Mouse (Mus musculus): ENCODE data around the gene Clic4. TPM values are rescaled to one million over a fixed set of nuclear protein-coding genes. Genes with fewer than 3 reads are reported as not detected.
"Not testable (repeated sequence)": the region's sequence is repeated elsewhere in the genome, so short reads cannot be mapped to it uniquely, and the experiment has no call there.

The Clic4 gene
- polyA plus RNA-seq, 1 experiment from 2014 or later = 66.9 TPM

GRCm38 (mm10) chr4:135191604-135192003 lies 81.0 kb downstream of the Clic4 start:
- H3K27me3 ChIP-seq (replicated peaks; ENCODE audit: control insufficient read depth, insufficient read depth, low read length) = no peaks in the 10 kb centered on the region; the same call in 1 of the 2 replicates

GRCm38 (mm10) chr4:135191185-135191584 lies 81.4 kb downstream of the Clic4 start:
- no peaks in the 10 kb centered on the region for H3K36me3 ChIP-seq (ENCODE audit: control insufficient read depth, insufficient read depth)
- no peak overlapping the region for H3K4me3 ChIP-seq (ENCODE audit: low read depth, low read length)
- H3K4me2 ChIP-seq (replicated peaks; ENCODE audit: low read depth) = no peak overlapping the region
- TF ChIP-seq CTCF (IDR thresholded peaks at IDR 0.05; ENCODE audit: low read depth) = no peak
- no peak overlapping the region for H3K9ac ChIP-seq (ENCODE audit: low read depth, low read length)
- H3K9me3 ChIP-seq (ENCODE audit: control insufficient read depth) = no peaks in the 10 kb centered on the region
- H3K27me3 ChIP-seq (replicated peaks; ENCODE audit: control insufficient read depth, insufficient read depth, low read length) = no peaks in the 10 kb centered on the region; the same call in 1 of the 2 replicates
- H3K27ac ChIP-seq (ENCODE audit: low read depth, low read length) = no peak overlapping the region
- no peak for ATAC-seq
- no peaks in the 10 kb centered on the region for H3K4me1 ChIP-seq (replicated peaks; ENCODE audit: control insufficient read depth, insufficient read depth, low read length)
- 67% methylated on average over 1 of the region's 1 CpGs for WGBS

More at GRCm38 (mm10) chr4:135191604-135192003, 81.0 kb downstream of the Clic4 start:
- H3K36me3 ChIP-seq (ENCODE audit: control insufficient read depth, insufficient read depth) = no peaks in the 10 kb centered on the region
- ATAC-seq = no peak
- H3K4me1 ChIP-seq (replicated peaks; ENCODE audit: control insufficient read depth, insufficient read depth, low read length) = no peaks in the 10 kb centered on the region
- no peaks in the 10 kb centered on the region for H3K9me3 ChIP-seq (ENCODE audit: control insufficient read depth)
- no peak overlapping the region for H3K27ac ChIP-seq (ENCODE audit: low read depth, low read length)
- H3K4me2 ChIP-seq (replicated peaks; ENCODE audit: low read depth) = no peak overlapping the region
- no peak for TF ChIP-seq CTCF (IDR thresholded peaks at IDR 0.05; ENCODE audit: low read depth)
- H3K4me3 ChIP-seq (ENCODE audit: low read depth, low read length) = no peak overlapping the region
- 79% methylated on average over 11 of the region's 11 CpGs for WGBS
- no peak overlapping the region for H3K9ac ChIP-seq (ENCODE audit: low read depth, low read length)

GRCm38 (mm10) chr4:135190364-135190763 lies 82.2 kb downstream of the Clic4 start:
- TF ChIP-seq CTCF (IDR thresholded peaks at IDR 0.05; ENCODE audit: low read depth) = no peak
- no peaks in the 10 kb centered on the region for H3K9me3 ChIP-seq (ENCODE audit: control insufficient read depth)
- H3K27me3 ChIP-seq (replicated peaks; ENCODE audit: control insufficient read depth, insufficient read depth, low read length) = no peaks in the 10 kb centered on the region; the same call in 1 of the 2 replicates
- H3K4me2 ChIP-seq (replicated peaks; ENCODE audit: low read depth) = no peak overlapping the region
- H3K27ac ChIP-seq (ENCODE audit: low read depth, low read length) = no peak overlapping the region
- H3K4me1 ChIP-seq (replicated peaks; ENCODE audit: control insufficient read depth, insufficient read depth, low read length) = no peaks in the 10 kb centered on the region
- no peaks in the 10 kb centered on the region for H3K36me3 ChIP-seq (ENCODE audit: control insufficient read depth, insufficient read depth)
- H3K4me3 ChIP-seq (ENCODE audit: low read depth, low read length) = no peak overlapping the region
- WGBS = 85% methylated on average over 1 of the region's 1 CpGs
- ATAC-seq = no peak
- no peak overlapping the region for H3K9ac ChIP-seq (ENCODE audit: low read depth, low read length)

GRCm38 (mm10) chr4:135189452-135190008 lies 83.1 kb downstream of the Clic4 start:
- TF ChIP-seq CTCF (IDR thresholded peaks at IDR 0.05; ENCODE audit: low read depth) = no peak
- Histone ChIP-seq H3K36me3 (ENCODE audit: control insufficient read depth, insufficient read depth) (no peaks in the 10 kb centered on the region), H3K27me3 (replicated peaks; ENCODE audit: control insufficient read depth, insufficient read depth, low read length) (no peaks in the 10 kb centered on the region; the same call in 1 of the 2 replicates), H3K4me1 (replicated peaks; ENCODE audit: control insufficient read depth, insufficient read depth, low read length) (no peaks in the 10 kb centered on the region), H3K27ac (ENCODE audit: low read depth, low read length) (no peak overlapping the region), H3K9ac (ENCODE audit: low read depth, low read length) (no peak overlapping the region), H3K4me3 (ENCODE audit: low read depth, low read length) (no peak overlapping the region), H3K9me3 (ENCODE audit: control insufficient read depth) (no peaks in the 10 kb centered on the region), H3K4me2 (replicated peaks; ENCODE audit: low read depth) (no peak overlapping the region)
- WGBS = 73% methylated on average over 12 of the region's 12 CpGs
- no peak for ATAC-seq

GRCm38 (mm10) chr4:135184277-135184676 lies 88.3 kb downstream of the Clic4 start:
- WGBS = 97% methylated on average over 5 of the region's 13 CpGs
- not testable (repeated sequence) for H3K27me3 ChIP-seq (replicated peaks; ENCODE audit: control insufficient read depth, insufficient read depth, low read length); H3K4me3 ChIP-seq (ENCODE audit: low read depth, low read length); H3K36me3 ChIP-seq (ENCODE audit: control insufficient read depth, insufficient read depth); H3K9me3 ChIP-seq (ENCODE audit: control insufficient read depth); H3K27ac ChIP-seq (ENCODE audit: low read depth, low read length); H3K9ac ChIP-seq (ENCODE audit: low read depth, low read length); H3K4me2 ChIP-seq (replicated peaks; ENCODE audit: low read depth); ATAC-seq; H3K4me1 ChIP-seq (replicated peaks; ENCODE audit: control insufficient read depth, insufficient read depth, low read length)

GRCm38 (mm10) chr4:135181819-135182218 lies 90.8 kb downstream of the Clic4 start:
- Histone ChIP-seq H3K9me3 (ENCODE audit: control insufficient read depth) (no peaks in the 10 kb centered on the region), H3K27ac (ENCODE audit: low read depth, low read length) (no peak overlapping the region), H3K36me3 (ENCODE audit: control insufficient read depth, insufficient read depth) (no peaks in the 10 kb centered on the region), H3K4me2 (replicated peaks; ENCODE audit: low read depth) (no peak overlapping the region), H3K27me3 (replicated peaks; ENCODE audit: control insufficient read depth, insufficient read depth, low read length) (0 out of 2 replicates have a peak, but pooled peaks cover 6% of the 10 kb centered on the region), H3K4me1 (replicated peaks; ENCODE audit: control insufficient read depth, insufficient read depth, low read length) (no peaks in the 10 kb centered on the region), H3K4me3 (ENCODE audit: low read depth, low read length) (no peak overlapping the region), H3K9ac (ENCODE audit: low read depth, low read length) (no peak overlapping the region)
- TF ChIP-seq CTCF (IDR thresholded peaks at IDR 0.05; ENCODE audit: low read depth) = no peak
- 87% methylated on average over 4 of the region's 4 CpGs for WGBS
- no peak for ATAC-seq
